Mouse (Mus musculus) MEL (cell line): Measurements from ENCODE around the gene Paxx. TPM values are rescaled to one million over a fixed set of nuclear protein-coding genes. Genes with fewer than 3 reads are reported as not detected.

Experiments used
- DNase-seq: peaks from one replicate; pipeline ENCODE4 v3.0.0; 2011; ENCODE audit warnings: low read depth, low spot score
- H3K27ac ChIP-seq: 2 replicates; pipeline ENCODE4 v1.5.1; 2012; ENCODE audit warnings: low read depth, mild to moderate bottlenecking, control low read depth, low read length, moderate library complexity; ENCODE audit not compliant: control insufficient read depth
- H3K27me3 ChIP-seq, 2 experiments: fragments of 150-350 bp in 1 of 2; sonication (generic) in 1 of 2; 2 replicates each; pipeline ENCODE4 v1.6.1; 2012; ENCODE audit warnings: low read length in 2 of 2, mild to moderate bottlenecking in 2 of 2, improper control_type of control experiment in 1 of 2, moderate library complexity in 1 of 2; ENCODE audit not compliant: insufficient read depth in 2 of 2, control insufficient read depth in 1 of 2
- H3K36me3 ChIP-seq, 2 experiments: 2 replicates each; pipeline ENCODE4 v1.6.1; 2012 to 2014; ENCODE audit warnings: low read length in 2 of 2, improper control_type of control experiment in 1 of 2, inconsistent platforms in 1 of 2, mild to moderate bottlenecking in 1 of 2; ENCODE audit not compliant: insufficient read depth in 2 of 2, control insufficient read depth in 1 of 2
- H3K4me1 ChIP-seq, 2 experiments: fragments of 150-350 bp in 1 of 2; sonication (generic) in 1 of 2; 2 replicates each; pipeline ENCODE4 v1.6.1; 2012; ENCODE audit warnings: low read length in 2 of 2, improper control_type of control experiment in 1 of 2, mild to moderate bottlenecking in 1 of 2; ENCODE audit not compliant: insufficient read depth in 2 of 2, control insufficient read depth in 1 of 2
- H3K4me3 ChIP-seq, 2 experiments: fragments of 150-350 bp in 1 of 2; sonication (generic) in 1 of 2; 2 replicates each; pipeline ENCODE4 v1.5.1; 2012; ENCODE audit warnings: low read depth in 2 of 2, low read length in 2 of 2, mild to moderate bottlenecking in 2 of 2, moderate library complexity in 2 of 2, control low read depth in 1 of 2, improper control_type of control experiment in 1 of 2; ENCODE audit not compliant: control insufficient read depth in 1 of 2, insufficient read depth in 1 of 2
- H3K79me2 ChIP-seq: 2 replicates; pipeline ENCODE4 v1.6.1; 2012; ENCODE audit warnings: mild to moderate bottlenecking, low read length, moderate library complexity; ENCODE audit not compliant: control insufficient read depth, poor library complexity, insufficient read depth
- H3K9ac ChIP-seq: 2 replicates; pipeline ENCODE4 v1.6.1; 2012; ENCODE audit warnings: low read depth, mild to moderate bottlenecking, control low read depth, low read length, moderate library complexity; ENCODE audit not compliant: control insufficient read depth, poor library complexity, severe bottlenecking
- H3K9me3 ChIP-seq: fragments of 150-350 bp; sonication (generic); replicated peaks from 2 replicates; pipeline ENCODE4 v1.6.1; 2012; ENCODE audit warnings: mild to moderate bottlenecking, low read length, improper control_type of control experiment, moderate library complexity; ENCODE audit not compliant: insufficient read depth
- CHD1 ChIP-seq: IDR thresholded peaks from 2 replicates; pipeline ENCODE4 v1.6.1; 2012; ENCODE audit warnings: low read depth, mild to moderate bottlenecking, inconsistent platforms, low read length, improper control_type of control experiment
- ELF1 ChIP-seq: IDR thresholded peaks from 2 replicates; pipeline ENCODE4 v1.6.1; 2014; ENCODE audit warnings: low read depth, mild to moderate bottlenecking, inconsistent platforms, low read length, improper control_type of control experiment, moderate library complexity
- KAT2A ChIP-seq: conservative IDR thresholded peaks from 2 replicates; pipeline ENCODE4 v1.6.1; 2012; ENCODE audit warnings: low read depth, low read length, improper control_type of control experiment, inconsistent platforms
- MEF2A ChIP-seq: IDR thresholded peaks from 2 replicates; pipeline ENCODE4 v1.6.1; 2014; ENCODE audit warnings: low read depth, mild to moderate bottlenecking, inconsistent platforms, low read length, improper control_type of control experiment; ENCODE audit not compliant: poor library complexity, insufficient replicate concordance, severe bottlenecking; ENCODE audit errors: extremely low read depth
- MYB ChIP-seq: IDR thresholded peaks from 2 replicates; pipeline ENCODE4 v1.6.1; 2011; ENCODE audit warnings: mild to moderate bottlenecking, low read depth, low read length, improper control_type of control experiment
- MYC ChIP-seq: IDR thresholded peaks from 2 replicates; pipeline ENCODE4 v1.6.1; 2011; ENCODE audit warnings: low read depth, mild to moderate bottlenecking, low read length, improper control_type of control experiment, moderate library complexity
- NELFE ChIP-seq: IDR thresholded peaks from 2 replicates; pipeline ENCODE4 v1.6.1; 2011; ENCODE audit warnings: low read depth, low read length, improper control_type of control experiment
- NRF1 ChIP-seq: IDR thresholded peaks from 2 replicates; pipeline ENCODE4 v1.6.1; 2014; ENCODE audit warnings: low read depth, mild to moderate bottlenecking, inconsistent platforms, low read length, improper control_type of control experiment, moderate library complexity; ENCODE audit not compliant: poor library complexity, insufficient read depth, severe bottlenecking
- POLR2A ChIP-seq, 2 experiments: IDR thresholded peaks; 2 replicates each; pipeline ENCODE4 v1.6.1; 2011 to 2012; ENCODE audit warnings: low read length in 2 of 2, mild to moderate bottlenecking in 2 of 2, control low read depth in 1 of 2, improper control_type of control experiment in 1 of 2, low read depth in 1 of 2, moderate library complexity in 1 of 2; ENCODE audit not compliant: control insufficient read depth in 1 of 2, insufficient read depth in 1 of 2, poor library complexity in 1 of 2
- POLR2AphosphoS2 ChIP-seq: IDR thresholded peaks from 2 replicates; pipeline ENCODE4 v1.6.1; 2011; ENCODE audit warnings: low read length, improper control_type of control experiment
- RAD21 ChIP-seq: IDR thresholded peaks from 2 replicates; pipeline ENCODE4 v1.6.1; 2011; ENCODE audit warnings: mild to moderate bottlenecking, low read depth, low read length, improper control_type of control experiment
- RCOR1 ChIP-seq: IDR thresholded peaks from 2 replicates; pipeline ENCODE4 v1.6.1; 2012; ENCODE audit warnings: low read depth, mild to moderate bottlenecking, inconsistent platforms, low read length, improper control_type of control experiment
- TAL1 ChIP-seq: IDR thresholded peaks from 2 replicates; pipeline ENCODE4 v1.6.1; 2012; ENCODE audit warnings: mild to moderate bottlenecking, inconsistent platforms, low read length, moderate library complexity, mixed read lengths
- TCF12 ChIP-seq: IDR thresholded peaks from 2 replicates; pipeline ENCODE4 v1.6.1; 2014; ENCODE audit warnings: low read depth, mild to moderate bottlenecking, inconsistent platforms, low read length, improper control_type of control experiment, moderate library complexity
- polyA plus RNA-seq, 2 experiments: library from polyadenylated mRNA; stranded (reverse) in 1 of 2; unstranded in 1 of 2; fragments of >175 nt in 1 of 2; fragments of >200 nt in 1 of 2; gene quantifications; 2 replicates each; pipeline versions ENCODE4 v1.2.1 to v1.2.4; 2012; ENCODE audit warnings: low replicate concordance in 2 of 2, low read depth in 1 of 2; ENCODE audit not compliant: insufficient read length in 2 of 2, insufficient read depth in 1 of 2, missing spikeins in 1 of 2
- total RNA-seq: library from RNA; depleted of rRNA; stranded (reverse); fragments of 300-350 nt; gene quantifications from 2 replicates; pipeline ENCODE4 v1.2.3, GENCODE M21; 2012

Paxx gene
- total and polyA plus RNA-seq, 3 experiments = 18.5 to 22.1 TPM; not detected in 1

GRCm38 (mm10) chr2:25426721-25427191, 34.1 kb downstream of the Paxx start (continued):
- TF ChIP-seq KAT2A = no peak
- peak; percentile 39 for TF ChIP-seq RAD21
- TF ChIP-seq MEF2A = no peak
- TF ChIP-seq, all 39 proteins: peak for 10

DNA sequence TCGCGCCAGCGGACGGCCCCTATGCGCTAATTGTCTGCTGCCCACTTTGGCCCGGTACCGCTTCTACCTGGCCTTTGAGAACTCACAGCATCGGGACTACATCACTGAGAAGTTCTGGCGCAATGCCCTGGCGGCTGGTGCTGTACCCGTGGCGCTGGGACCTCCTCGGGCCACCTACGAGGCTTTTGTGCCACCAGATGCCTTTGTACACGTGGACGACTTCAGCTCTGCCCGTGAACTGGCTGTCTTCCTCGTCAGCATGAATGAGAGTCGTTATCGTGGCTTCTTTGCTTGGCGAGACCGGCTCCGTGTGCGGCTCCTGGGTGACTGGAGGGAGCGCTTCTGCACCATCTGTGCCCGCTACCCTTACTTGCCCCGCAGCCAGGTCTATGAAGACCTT, 35.4 kb downstream of the Paxx start:
- TF ChIP-seq POLR2AphosphoS2 = no peak
- peaks cover 13 to 34% of the 10 kb centered on the region in 2 experiments for H3K4me1 ChIP-seq
- H3K36me3 ChIP-seq = peaks cover 0 to 11% of the 10 kb centered on the region in 2 experiments; a peak in 2 of 4 replicates
- no peak for DNase-seq
- no peaks in the 10 kb centered on the region for H3K27me3 ChIP-seq
- H3K9me3 ChIP-seq = no peaks in the 10 kb centered on the region
- no peak overlapping the region for H3K4me3 ChIP-seq
- no peak overlapping the region for H3K9ac ChIP-seq
- H3K79me2 ChIP-seq = peaks cover 2% of the 10 kb centered on the region; the same call in 1 of the 2 replicates
- no peak overlapping the region for H3K27ac ChIP-seq

DNA sequence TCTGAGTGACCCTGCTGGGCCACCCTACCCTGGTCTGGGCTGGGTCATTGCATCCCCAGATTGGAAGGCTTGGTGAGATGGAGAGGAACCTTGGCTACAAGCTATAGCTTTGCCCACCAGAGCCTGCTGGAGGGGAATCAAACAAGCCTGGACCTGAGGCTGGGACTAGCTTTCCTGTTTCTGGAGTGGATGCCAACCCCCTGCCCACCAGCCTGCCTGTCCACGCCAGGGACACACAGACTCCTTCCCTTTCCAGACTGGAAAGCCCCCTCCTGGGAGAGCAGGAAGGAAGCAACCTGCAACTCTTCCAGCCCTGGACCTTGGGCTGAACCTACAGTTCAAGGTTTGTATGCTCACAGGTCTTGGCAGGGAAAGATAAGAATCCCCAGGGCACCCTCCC, 37.3 kb downstream of the Paxx start:
- DNase-seq = no peak
- H3K4me1 ChIP-seq = peaks cover 13 to 28% of the 10 kb centered on the region in 2 experiments
- no peak overlapping the region for H3K9ac ChIP-seq
- peaks cover under 1% of the 10 kb centered on the region; the same call in 1 of the 2 replicates for H3K79me2 ChIP-seq
- TF ChIP-seq TAL1 (no peak), MYC (no peak), TCF12 (no peak)
- H3K36me3 ChIP-seq = peaks cover 0 to 9% of the 10 kb centered on the region in 2 experiments; a peak in 2 of 4 replicates
- peaks cover 0 to 1% of the 10 kb centered on the region in 2 experiments; a peak in 1 of 4 replicates for H3K27me3 ChIP-seq
- H3K4me3 ChIP-seq = no peak overlapping the region
- H3K27ac ChIP-seq = no peak overlapping the region
- no peaks in the 10 kb centered on the region for H3K9me3 ChIP-seq

- Histone ChIP-seq H3K27ac (no peak within 1 kb of the TSS), H3K27me3 (peaks cover 0 to 1% of the 10 kb centered on the region in 2 experiments; a peak in 1 of 4 replicates), H3K9ac (peak within 1 kb of the TSS; percentile 52)
- no peak for TF ChIP-seq POLR2A (IDR thresholded peaks at IDR 0.05; ENCODE audit: control insufficient read depth in 1 of 2, insufficient read depth in 1 of 2, low read depth in 1 of 2, low read length in 2 of 2, poor library complexity in 1 of 2)
- no peak for TF ChIP-seq NRF1
- no peak for TF ChIP-seq NELFE
- TF ChIP-seq RCOR1 = no peak
- no peak for TF ChIP-seq CHD1
- no peak for TF ChIP-seq MYB
- 0 out of 2 replicates have a peak, but pooled peaks have one; percentile 21 for TF ChIP-seq ELF1
- no peak for TF ChIP-seq POLR2AphosphoS2
- TF ChIP-seq, all 39 proteins: peak for 1
- no peaks in the 10 kb centered on the region for H3K9me3 ChIP-seq
- peaks cover 10 to 24% of the 10 kb centered on the region in 2 experiments for H3K4me1 ChIP-seq
- H3K4me3 ChIP-seq = peak within 1 kb of the TSS in 1 of 2 experiments; percentile 55; a peak in 3 of 4 replicates
- peak; percentile 35 for DNase-seq
- H3K36me3 ChIP-seq = peaks cover 0 to 4% of the 10 kb centered on the region in 2 experiments; a peak in 2 of 4 replicates
- no peaks in the 10 kb centered on the region for H3K79me2 ChIP-seq
These were observed 38.1 kb downstream of the Paxx start, which contains the start of gene Fut7 for GRCm38 (mm10) chr2:25422587-25423410. Gene Fut7, plus strand, starts transcription at chr2:25423267.
